Mouse (Mus musculus) heart, adult 2 months (tissue): ENCODE data around the gene Ciapin1. TPM values are rescaled to one million over a fixed set of nuclear protein-coding genes. Genes with fewer than 3 reads are reported as not detected.

ENCODE experiments used
- DNase-seq, 2 experiments: peaks; one replicate each; pipeline ENCODE4 v3.0.0; 2021
- H3K27ac ChIP-seq: fragments of 200-600 bp; 2 replicates; pipeline ENCODE4 v1.8.1; 2022
- H3K27me3 ChIP-seq: fragments of 200-500 bp; 2 replicates; pipeline ENCODE4 v1.6.1; 2012; ENCODE audit warnings: mild to moderate bottlenecking, low read length, inconsistent platforms, mixed read lengths; ENCODE audit not compliant: control insufficient read depth, insufficient read depth
- H3K36me3 ChIP-seq: fragments of 200-500 bp; 2 replicates; pipeline ENCODE4 v1.6.1; 2012; ENCODE audit warnings: low read length, inconsistent platforms; ENCODE audit not compliant: control insufficient read depth, insufficient read depth
- H3K4me1 ChIP-seq: fragments of 200-500 bp; 2 replicates; pipeline ENCODE4 v1.6.1; 2011; ENCODE audit warnings: low read length; ENCODE audit not compliant: control insufficient read depth, insufficient read depth
- H3K4me3 ChIP-seq: fragments of 200-600 bp; 2 replicates; pipeline ENCODE4 v1.8.1; 2022
- H3K79me2 ChIP-seq: fragments of 200-500 bp; replicated peaks from 2 replicates; pipeline ENCODE4 v1.6.1; 2012; ENCODE audit warnings: mild to moderate bottlenecking, inconsistent platforms, low read length, moderate library complexity, mixed read lengths; ENCODE audit not compliant: control insufficient read depth, insufficient read depth
- H3K9ac ChIP-seq: fragments of 200-500 bp; 2 replicates; pipeline ENCODE4 v1.6.1; 2012; ENCODE audit warnings: low read depth, mild to moderate bottlenecking, control low read depth, inconsistent platforms, low read length, mixed read lengths
- CTCF ChIP-seq: fragments of 200-600 bp; IDR thresholded peaks from 2 replicates; pipeline ENCODE4 v1.8.1; 2022; ENCODE audit warnings: antibody characterized with exemption, mild to moderate bottlenecking, moderate library complexity
- EP300 ChIP-seq: fragments of 200-500 bp; IDR thresholded peaks from 2 replicates; pipeline ENCODE4 v1.6.1; 2011; ENCODE audit warnings: low read depth, low read length, control low read depth; ENCODE audit not compliant: insufficient read depth
- POLR2A ChIP-seq: fragments of 200-500 bp; IDR thresholded peaks from 2 replicates; pipeline ENCODE4 v1.6.1; 2011; ENCODE audit warnings: mild to moderate bottlenecking, low read depth, low read length, control low read depth; ENCODE audit not compliant: insufficient read depth
- WGBS: fragments of 180-500 bp; shearing (Covaris S2); methylation state at CpG from one replicate; pipeline ENCODE4 v1.1.7; 2018; 5-methylcytosine and 5-hydroxymethylcytosine counted together
- intact Hi-C: fragments of 180-260 bp; cut with DNase I; formaldehyde crosslinking; loops from one replicate; pipeline ENCODE4 v1.15.1; 2025
- long read RNA-seq: library from polyadenylated mRNA; stranded (forward); transcript quantifications from one replicate; pipeline ENCODE4 v2.0.0, GENCODE M21; 2021
- polyA plus RNA-seq: library from polyadenylated mRNA; depleted of rRNA; stranded (reverse); fragments of >200 nt; gene quantifications from 2 replicates; pipeline ENCODE4 v1.2.3, GENCODE M21; 2012; rRNA removed
- total RNA-seq, 2 experiments: library from RNA; stranded (reverse); gene quantifications; 2 replicates each; pipeline ENCODE4 v1.2.3; 2021

Gene Ciapin1
- total RNA-seq, result 10 to 100 TPM; 81.9 to 98.6 TPM
- 57.2 TPM in 2 replicates for polyA plus RNA-seq
- long read RNA-seq, full-length matches to known transcripts, result 149 of 187 reads
- long read RNA-seq, partial matches to known transcripts, result 24 of 187 reads
- long read RNA-seq, other reads (novel, unspliced or antisense), result 14 of 187 reads

DNA sequence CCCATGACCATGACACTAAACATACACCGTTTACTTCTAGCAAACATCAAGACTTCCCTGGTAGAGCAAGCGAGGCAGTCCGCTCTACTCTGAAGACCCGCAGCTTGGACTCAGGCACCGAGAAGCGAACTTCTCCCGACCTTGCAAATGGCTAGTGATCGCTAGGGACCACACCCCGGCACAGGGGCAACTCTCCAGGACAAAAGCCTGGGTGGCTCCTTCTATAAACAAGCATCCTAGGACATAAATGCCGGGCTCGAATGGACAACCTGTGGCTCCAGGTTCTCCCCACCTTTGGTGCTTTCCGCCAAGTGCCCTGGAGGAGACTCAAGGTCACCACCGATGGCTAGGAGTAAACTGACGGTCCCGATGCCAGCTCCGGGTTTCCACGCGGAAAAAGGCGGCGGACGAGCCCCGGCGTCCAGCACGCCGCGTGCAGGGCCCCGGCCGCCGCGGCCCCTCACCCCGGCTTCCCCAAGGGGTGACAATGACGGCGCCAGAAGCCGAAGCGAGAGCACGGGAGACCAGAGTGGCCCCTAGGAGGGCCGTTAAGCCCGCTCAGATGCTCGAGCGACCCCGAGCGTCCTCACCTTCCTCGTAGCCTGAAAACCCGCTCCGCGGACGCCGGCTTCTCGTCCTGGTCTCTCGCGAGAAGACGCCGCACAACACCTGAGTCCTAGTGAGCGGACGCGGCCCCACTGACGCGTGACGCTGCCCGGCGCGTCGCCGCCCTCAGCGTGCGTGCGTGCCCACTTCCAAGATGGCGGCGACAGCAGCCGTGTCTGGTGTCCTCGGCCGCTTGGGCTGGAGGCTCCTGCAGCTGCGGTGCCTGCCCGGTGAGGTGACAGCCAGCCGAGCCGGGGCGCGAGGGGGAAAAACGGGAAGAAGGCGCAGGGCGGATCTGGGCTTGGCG, at the start of gene Ciapin1, which contains the start of gene Coq9:
Ciapin1 (minus strand) TSS at position 697 of the 913 bp plus-strand sequence.
Coq9 (plus strand) TSS at position 660 of the 913 bp plus-strand sequence.
- WGBS, result under 1% methylated on average over 82 of the region's 82 CpGs
- H3K4me1 ChIP-seq, result peaks cover 2% of the 10 kb centered on the region
- H3K9ac ChIP-seq, result peak within 1 kb of the TSS; percentile 99
- TF ChIP-seq POLR2A (peak; percentile 88), EP300 (peak; percentile 46; the same call in 1 of the 2 replicates), CTCF (no peak)
- peak within 1 kb of the TSS; percentile 70 for H3K4me3 ChIP-seq
- peak within 1 kb of the TSS; percentile 96 for H3K27ac ChIP-seq
- H3K27me3 ChIP-seq, result no peaks in the 10 kb centered on the region
- peaks cover 4% of the 10 kb centered on the region for H3K79me2 ChIP-seq
- intact Hi-C loops, result loop anchor here (2.0 kb wide), 2 partner anchors 15 to 19 kb away; partner anchors contain the start of gene Polr2c
- peaks cover 5% of the 10 kb centered on the region; the same call in 1 of the 2 replicates for H3K36me3 ChIP-seq
- DNase-seq, result peak; percentile 95 to 96

DNA sequence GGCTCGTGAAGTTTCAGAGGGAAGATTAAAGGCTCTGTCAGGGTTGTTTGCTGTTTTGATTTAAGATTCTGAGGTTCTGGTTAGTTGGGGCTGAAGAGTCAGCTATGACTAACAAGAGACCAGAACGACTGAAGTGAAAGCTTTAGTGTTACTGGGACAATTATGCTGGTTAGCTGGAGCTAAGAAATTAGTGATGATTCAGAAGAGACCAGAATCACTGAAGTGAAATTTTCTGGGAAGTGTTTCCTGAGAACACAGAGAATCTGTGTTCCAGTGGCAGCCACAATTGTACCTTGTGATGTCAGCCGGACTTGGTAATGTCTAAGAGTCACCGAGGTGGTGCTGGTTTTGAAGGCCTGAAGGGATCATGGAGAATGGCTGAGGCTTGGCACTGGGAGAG, 42.6 kb upstream of the Ciapin1 start:
- WGBS, result 75% methylated on average over 4 of the region's 4 CpGs

DNA sequence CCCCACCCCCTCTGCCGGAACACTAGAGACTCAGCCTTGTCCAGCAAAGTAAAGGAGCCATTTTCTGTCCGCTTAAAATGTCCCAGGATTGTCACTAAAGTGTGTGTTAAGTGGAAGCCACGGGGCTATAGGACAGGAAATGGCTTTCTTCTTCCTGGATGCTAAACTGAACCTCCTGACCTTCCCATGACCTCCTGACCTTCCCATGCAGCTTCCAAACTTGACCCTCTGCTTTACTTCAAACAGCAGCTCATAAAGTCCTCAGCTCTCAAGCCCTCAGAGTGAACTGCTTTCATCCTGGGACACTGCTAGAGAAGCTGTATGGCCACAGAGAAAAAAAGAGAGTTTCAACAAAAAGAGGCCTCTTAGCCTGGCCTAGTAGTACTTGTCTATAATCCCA, 38.7 kb upstream of the Ciapin1 start:
- DNase-seq, result no peak
- H3K4me3 ChIP-seq, result no peak overlapping the region
- no peaks in the 10 kb centered on the region for H3K27me3 ChIP-seq
- peaks cover 9% of the 10 kb centered on the region for H3K4me1 ChIP-seq
- no peaks in the 10 kb centered on the region for H3K79me2 ChIP-seq
- intact Hi-C loops, result no loop called here
- H3K27ac ChIP-seq, result peak overlapping the region; percentile 43; the same call in 1 of the 2 replicates
- H3K9ac ChIP-seq, result no peak overlapping the region
- H3K36me3 ChIP-seq, result no peaks in the 10 kb centered on the region
- 44% methylated on average over 3 of the region's 3 CpGs for WGBS
- TF ChIP-seq CTCF, result no peak
- no peak for TF ChIP-seq POLR2A
- TF ChIP-seq EP300, result no peak

More for the DNA sequence above, 42.6 kb upstream of the Ciapin1 start:
- TF ChIP-seq POLR2A, result no peak
- peaks cover 4% of the 10 kb centered on the region for H3K4me1 ChIP-seq
- no peak for DNase-seq
- H3K27ac ChIP-seq, result no peak overlapping the region
- no peaks in the 10 kb centered on the region for H3K27me3 ChIP-seq
- H3K4me3 ChIP-seq, result no peak overlapping the region
- H3K9ac ChIP-seq, result no peak overlapping the region
- no peaks in the 10 kb centered on the region for H3K79me2 ChIP-seq
- intact Hi-C loops, result no loop called here
- H3K36me3 ChIP-seq, result no peaks in the 10 kb centered on the region

DNA sequence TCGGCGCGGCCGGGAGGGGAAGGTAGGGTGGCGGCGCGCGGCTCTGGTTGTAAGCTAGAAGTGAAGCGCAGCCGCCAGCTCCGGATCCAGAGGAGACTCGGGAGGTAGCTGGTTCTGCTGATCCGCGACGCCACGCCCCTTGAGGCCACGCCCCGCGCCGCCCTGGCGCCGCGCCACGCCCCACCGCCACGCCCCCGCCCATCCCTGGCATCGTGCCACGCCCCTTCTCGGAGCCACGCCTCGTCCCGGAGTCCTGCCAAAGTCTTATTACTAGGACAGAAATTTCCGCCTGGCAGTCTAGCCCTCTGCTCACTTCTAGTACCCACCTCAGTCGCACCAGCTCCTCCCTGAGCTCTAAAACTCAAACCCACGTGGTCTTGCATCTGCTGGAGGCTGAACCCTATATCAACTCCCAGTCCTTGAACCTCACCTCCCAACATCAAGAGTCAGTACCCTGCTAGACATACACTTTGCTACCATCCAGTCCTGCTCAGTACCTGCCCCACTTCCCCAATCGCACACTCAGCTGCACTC, 38.1 kb upstream of the Ciapin1 start, which contains the start of gene Dok4:
Dok4 (minus strand) TSS at position 134 of the 534 bp plus-strand sequence.
- Histone ChIP-seq H3K79me2 (no peaks in the 10 kb centered on the region), H3K27ac (peak within 1 kb of the TSS; percentile 88), H3K4me1 (peaks cover 11% of the 10 kb centered on the region), H3K36me3 (no peaks in the 10 kb centered on the region), H3K27me3 (no peaks in the 10 kb centered on the region), H3K4me3 (peak within 1 kb of the TSS; percentile 58), H3K9ac (peak within 1 kb of the TSS; percentile 66)
- 1% methylated on average over 37 of the region's 37 CpGs for WGBS
- DNase-seq, result peak; percentile 92 to 94
- TF ChIP-seq EP300 (peak; percentile 60; the same call in 1 of the 2 replicates), POLR2A (peak; percentile 76), CTCF (no peak)
- intact Hi-C loops, result no loop called here

DNA sequence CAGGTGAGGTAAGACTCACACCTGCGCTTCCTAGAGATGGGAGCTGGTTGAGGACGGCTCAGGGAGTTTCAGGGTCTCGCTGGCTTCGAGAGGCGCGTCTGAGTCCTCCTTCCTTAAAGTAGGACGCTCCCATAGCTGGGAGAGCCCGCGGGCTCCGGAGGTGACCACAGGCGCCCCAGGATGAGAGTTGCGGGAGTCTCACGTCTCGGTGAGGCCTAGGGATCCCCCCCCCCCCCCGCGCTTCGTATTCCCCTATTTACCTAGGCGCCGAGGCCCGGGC, 37.7 kb upstream of the Ciapin1 start:
- Histone ChIP-seq H3K27me3 (no peaks in the 10 kb centered on the region), H3K36me3 (no peaks in the 10 kb centered on the region), H3K79me2 (no peaks in the 10 kb centered on the region), H3K27ac (peak overlapping the region; percentile 88), H3K4me3 (peak overlapping the region; percentile 58), H3K4me1 (peaks cover 11% of the 10 kb centered on the region), H3K9ac (peak overlapping the region; percentile 66)
- 2% methylated on average over 19 of the region's 20 CpGs for WGBS
- DNase-seq, result no peak
- no peak for TF ChIP-seq POLR2A
- TF ChIP-seq CTCF, result no peak
- intact Hi-C loops, result loop anchor here (1.0 to 2.0 kb wide), 2 partner anchors 15 to 32 kb away; no protein-coding TSS in a partner anchor
